Mouse (Mus musculus) liver, adult 2 months (tissue): Measurements from ENCODE around the gene Pcgf5. TPM values are rescaled to one million over a fixed set of nuclear protein-coding genes. Genes with fewer than 3 reads are reported as not detected.
"Not testable (repeated sequence)": the region's sequence is repeated elsewhere in the genome, so short reads cannot be mapped to it uniquely, and the experiment has no call there.

Experiments used
- DNase-seq: peaks from one replicate; pipeline ENCODE4 v3.0.0-alpha.2; 2011; ENCODE audit warnings: low read depth, low spot score; ENCODE audit errors: extremely low read depth
- H3K27ac ChIP-seq: fragments of 200-500 bp; replicated peaks from 2 replicates; pipeline ENCODE4 v1.5.1; 2012; ENCODE audit warnings: low read depth, mild to moderate bottlenecking, control low read depth, inconsistent platforms, low read length; ENCODE audit not compliant: insufficient read depth
- H3K27me3 ChIP-seq: fragments of 200-500 bp; 2 replicates; pipeline ENCODE4 v1.6.1; 2012; ENCODE audit warnings: mild to moderate bottlenecking, moderate library complexity, low read length, inconsistent platforms; ENCODE audit not compliant: control insufficient read depth, insufficient read depth
- H3K36me3 ChIP-seq: fragments of 200-500 bp; 2 replicates; pipeline ENCODE4 v1.6.1; 2012; ENCODE audit warnings: low read length, inconsistent platforms; ENCODE audit not compliant: control insufficient read depth, insufficient read depth
- H3K4me1 ChIP-seq: fragments of 200-500 bp; 2 replicates; pipeline ENCODE4 v1.6.1; 2011; ENCODE audit warnings: low read length; ENCODE audit not compliant: control insufficient read depth, insufficient read depth
- H3K4me3 ChIP-seq: fragments of 200-500 bp; 2 replicates; pipeline ENCODE4 v1.5.1; 2011; ENCODE audit warnings: low read depth, mild to moderate bottlenecking, control low read depth, low read length, moderate library complexity; ENCODE audit not compliant: insufficient read depth
- H3K79me2 ChIP-seq: fragments of 200-500 bp; 2 replicates; pipeline ENCODE4 v1.6.1; 2012; ENCODE audit warnings: inconsistent platforms, mild to moderate bottlenecking, low read length, moderate library complexity; ENCODE audit not compliant: control insufficient read depth, insufficient read depth
- H3K9ac ChIP-seq: fragments of 200-500 bp; 2 replicates; pipeline ENCODE4 v1.6.1; 2012; ENCODE audit warnings: low read depth, mild to moderate bottlenecking, control low read depth, inconsistent platforms, low read length
- CTCF ChIP-seq: fragments of 200-500 bp; IDR thresholded peaks from 2 replicates; pipeline ENCODE4 v1.5.1; 2011; ENCODE audit warnings: low read depth, low read length, control low read depth
- POLR2A ChIP-seq: fragments of 200-500 bp; IDR thresholded peaks from 2 replicates; pipeline ENCODE4 v1.6.1; 2011; ENCODE audit warnings: low read length, control low read depth; ENCODE audit not compliant: insufficient read depth; ENCODE audit errors: extremely low read depth
- WGBS: fragments of 180-500 bp; shearing (Covaris S2); methylation state at CpG from one replicate; pipeline ENCODE4 v1.1.7; 2018; 5-methylcytosine and 5-hydroxymethylcytosine counted together
- polyA plus RNA-seq: library from polyadenylated mRNA; depleted of rRNA; stranded (reverse); fragments of >200 nt; gene quantifications from 2 replicates; pipeline ENCODE4 v1.2.3, GENCODE M21; 2012
- total RNA-seq: library from RNA; depleted of rRNA; stranded (reverse); fragments of >200 nt; gene quantifications from 2 replicates; pipeline ENCODE4 v1.2.3, GENCODE M21; 2014

Pcgf5 gene
- total and polyA plus RNA-seq, 2 experiments: 3.9 to 14.2 TPM

DNA sequence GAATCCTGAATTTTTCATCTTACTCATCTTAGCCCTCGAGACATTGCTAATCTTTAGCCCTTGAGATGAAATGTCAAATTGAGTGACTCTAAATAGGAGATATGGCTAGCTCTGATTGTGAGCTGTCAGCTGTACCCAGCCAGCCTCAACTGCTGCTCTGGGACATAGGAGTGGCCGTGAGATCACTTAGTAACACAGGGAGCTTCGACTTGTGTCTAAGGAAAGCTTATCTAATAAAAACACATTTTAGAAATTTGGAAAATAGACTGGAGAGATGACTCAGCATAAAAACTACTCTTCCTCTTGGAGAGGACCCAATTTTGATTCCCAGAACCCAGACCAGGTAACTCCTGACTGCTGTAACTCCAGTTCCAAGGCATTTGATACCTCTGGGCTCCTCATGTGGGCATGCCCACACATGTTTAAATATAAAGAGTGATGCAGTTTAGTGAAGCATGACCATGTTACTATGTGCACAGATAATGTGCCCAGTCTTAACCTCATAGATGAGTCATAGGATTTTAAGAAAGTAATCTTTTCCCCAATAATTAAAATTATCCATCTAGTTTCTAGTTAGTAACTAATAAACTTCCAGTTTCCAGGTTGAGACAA, 103.0 kb downstream of the Pcgf5 start:
- Histone ChIP-seq H3K36me3 (peaks cover 13% of the 10 kb centered on the region), H3K4me3 (no peak overlapping the region), H3K27ac (no peak overlapping the region), H3K4me1 (peaks cover 5% of the 10 kb centered on the region; the same call in 1 of the 2 replicates), H3K27me3 (no peaks in the 10 kb centered on the region), H3K79me2 (no peaks in the 10 kb centered on the region), H3K9ac (no peak overlapping the region)
- no peak for DNase-seq
- 63% methylated on average over 3 of the region's 3 CpGs for WGBS
- TF ChIP-seq CTCF: no peak
- TF ChIP-seq POLR2A: no peak

DNA sequence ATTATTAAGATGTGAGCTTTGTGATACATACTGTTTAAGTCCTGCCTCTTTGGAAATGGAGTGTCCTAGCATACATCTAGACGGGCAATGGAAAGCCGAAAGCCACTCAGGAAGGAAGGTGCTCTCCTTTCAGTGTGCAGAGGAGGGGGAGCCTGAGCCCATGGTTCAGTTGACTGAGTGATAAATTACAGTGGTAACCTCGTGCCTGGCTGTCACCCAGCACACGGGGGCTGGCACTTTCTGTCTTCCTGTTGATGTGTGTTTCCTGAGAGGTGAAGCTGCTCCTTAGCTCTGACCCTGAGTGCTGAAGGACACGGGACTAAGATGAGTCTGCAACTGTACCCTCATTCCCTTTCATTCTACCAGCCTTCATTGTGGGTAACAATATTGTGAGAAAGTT, 103.6 kb downstream of the Pcgf5 start:
- no peaks in the 10 kb centered on the region for H3K27me3 ChIP-seq
- H3K79me2 ChIP-seq: no peaks in the 10 kb centered on the region
- no peak overlapping the region for H3K4me3 ChIP-seq
- peaks cover 14% of the 10 kb centered on the region for H3K36me3 ChIP-seq
- no peak overlapping the region for H3K9ac ChIP-seq
- WGBS: 79% methylated on average over 5 of the region's 5 CpGs
- peaks cover 5% of the 10 kb centered on the region; the same call in 1 of the 2 replicates for H3K4me1 ChIP-seq
- no peak overlapping the region for H3K27ac ChIP-seq
- TF ChIP-seq CTCF (no peak), POLR2A (no peak)
- DNase-seq: no peak

DNA sequence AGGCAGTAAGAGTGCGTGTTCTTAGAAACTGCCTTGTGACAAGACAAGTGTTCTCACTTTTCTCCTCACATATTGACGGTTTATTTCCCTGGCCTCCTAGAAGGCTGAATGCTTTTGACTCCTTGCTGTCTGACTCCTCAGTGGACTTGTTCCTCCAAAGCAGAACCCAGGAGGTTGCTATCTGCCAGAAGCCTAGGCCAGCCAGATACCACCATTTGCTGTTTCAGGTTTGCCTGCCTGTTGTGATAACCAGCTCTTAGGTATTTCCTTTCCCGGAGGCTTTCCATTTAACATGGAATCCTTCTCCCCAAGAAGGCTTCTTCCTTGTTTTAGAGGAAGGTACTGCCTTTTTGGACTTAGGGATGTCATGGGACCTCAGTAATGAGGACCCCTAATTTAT, 104.1 kb downstream of the Pcgf5 start:
- H3K4me1 ChIP-seq, DNase-seq, H3K79me2 ChIP-seq, H3K27me3 ChIP-seq, H3K27ac ChIP-seq, H3K4me3 ChIP-seq, H3K9ac ChIP-seq: not testable (repeated sequence)
- 94% methylated on average over 3 of the region's 3 CpGs for WGBS
- peaks cover 16% of the 10 kb centered on the region; the same call in 1 of the 2 replicates for H3K36me3 ChIP-seq

GRCm38 (mm10) chr19:36453451-36453850, 105.3 kb downstream of the Pcgf5 start:
- Histone ChIP-seq H3K4me3 (no peak overlapping the region), H3K36me3 (peaks cover 12% of the 10 kb centered on the region; the same call in 1 of the 2 replicates), H3K27me3 (no peaks in the 10 kb centered on the region), H3K79me2 (no peaks in the 10 kb centered on the region), H3K4me1 (peaks cover 5% of the 10 kb centered on the region; the same call in 1 of the 2 replicates), H3K27ac (no peak overlapping the region), H3K9ac (no peak overlapping the region)
- TF ChIP-seq CTCF (no peak), POLR2A (no peak)
- DNase-seq: peak; percentile 77
- 34% methylated on average over 4 of the region's 4 CpGs for WGBS

DNA sequence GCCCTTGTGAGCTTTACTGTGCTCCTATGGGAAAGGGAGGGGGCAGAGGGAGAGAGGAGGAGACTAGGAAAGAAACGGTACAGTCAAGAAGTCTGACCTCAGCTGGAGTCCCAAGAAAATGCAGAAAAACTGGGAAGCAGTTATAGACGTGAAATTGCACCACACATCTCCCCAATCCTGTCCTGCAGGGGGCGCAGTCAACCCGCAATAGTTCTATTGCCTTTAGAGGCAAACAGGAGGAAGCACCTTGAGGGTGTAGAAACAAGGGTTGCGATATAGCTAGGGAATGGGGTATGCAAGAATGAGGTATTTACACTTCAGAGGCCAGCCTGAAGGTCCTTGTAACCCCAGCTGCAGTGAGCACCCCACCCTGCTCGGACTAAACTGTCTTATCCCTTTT, 122.0 kb downstream of the Pcgf5 start:
- TF ChIP-seq CTCF: peak; percentile 76
- no peak for TF ChIP-seq POLR2A
- no peak overlapping the region for H3K9ac ChIP-seq
- no peaks in the 10 kb centered on the region for H3K36me3 ChIP-seq
- no peak overlapping the region for H3K27ac ChIP-seq
- H3K27me3 ChIP-seq: no peaks in the 10 kb centered on the region
- H3K4me3 ChIP-seq: no peak overlapping the region
- H3K79me2 ChIP-seq: no peaks in the 10 kb centered on the region
- 20% methylated on average over 6 of the region's 6 CpGs for WGBS
- DNase-seq: peak; percentile 61
- no peaks in the 10 kb centered on the region for H3K4me1 ChIP-seq

DNA sequence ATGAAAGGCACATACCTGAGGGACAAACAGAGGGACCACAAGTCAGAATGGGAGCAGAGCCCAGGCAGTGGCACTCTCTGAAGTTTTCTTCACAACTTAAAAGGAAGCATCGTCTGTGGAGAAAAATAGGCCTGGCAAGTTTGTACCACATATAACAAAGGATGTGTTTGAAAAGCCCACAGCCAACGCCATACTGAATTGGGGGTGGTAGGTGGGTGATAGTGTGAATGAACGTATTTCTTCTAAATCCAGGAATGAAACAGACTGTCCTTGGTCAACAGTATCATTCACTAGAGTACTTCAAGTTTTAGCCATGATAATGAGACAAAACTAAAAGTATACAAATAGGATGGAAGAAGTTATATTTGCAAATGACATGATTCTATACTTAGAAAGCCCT, 123.2 kb downstream of the Pcgf5 start:
- Histone ChIP-seq H3K27me3 (no peaks in the 10 kb centered on the region), H3K4me3 (no peak overlapping the region), H3K9ac (no peak overlapping the region), H3K27ac (no peak overlapping the region), H3K36me3 (no peaks in the 10 kb centered on the region), H3K79me2 (no peaks in the 10 kb centered on the region), H3K4me1 (no peaks in the 10 kb centered on the region; the same call in 1 of the 2 replicates)
- 88% methylated on average over 3 of the region's 3 CpGs for WGBS
- TF ChIP-seq POLR2A: no peak
- no peak for TF ChIP-seq CTCF
- DNase-seq: no peak
